In the genomic region with DNA sequence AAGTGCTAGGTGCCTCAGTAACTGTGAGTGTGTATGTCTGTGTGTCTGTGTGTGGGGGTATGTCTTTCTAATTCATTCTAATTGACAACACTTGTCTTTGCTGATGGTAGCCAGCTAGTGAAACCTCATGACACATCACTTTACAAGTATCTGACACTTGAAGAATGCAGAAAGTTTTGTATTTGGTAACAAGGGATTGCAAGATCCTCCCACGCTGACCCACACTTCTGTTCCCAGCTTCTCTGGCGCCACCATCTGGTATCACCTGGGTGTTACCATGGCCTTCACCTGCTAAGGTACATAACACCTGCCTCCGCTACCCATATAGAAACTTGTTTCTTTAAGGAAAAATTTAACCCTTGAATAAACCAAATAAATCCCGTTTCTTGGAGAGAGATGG, we compare ENCODE assay signal across 9 mouse cellular contexts.
A peak's percentile ranks its signal among the peaks of the same experiment; 100 is the strongest.
DNase-seq lines count a peak whose midpoint lies in the region; ATAC-seq and TF ChIP-seq lines count a peak whose summit lies in the region.
"Had no signal": no experiment of that assay in that cellular context is flagged by ENCODE, and none has a peak within 500 bp of the region (broad histone marks: within the 10 kb centered on the region; RNA-seq: fewer than 3 reads in every experiment).

No protein-coding gene starts in this region.

- H3K4me1 ChIP-seq in liver, embryonic 11.5 days (replicated peaks; ENCODE audit: control insufficient read depth, insufficient read depth, low read length) = peaks cover 12% of the 10 kb centered on the region
- no peaks in the 10 kb centered on the region for H3K4me1 ChIP-seq in lung, embryonic 14.5 days (ENCODE audit: insufficient read depth)
- no peaks in the 10 kb centered on the region for H3K4me1 ChIP-seq in forebrain, embryonic 11.5 days (replicated peaks; ENCODE audit: control insufficient read depth, insufficient read depth, low read length)
- H3K4me1 ChIP-seq: embryonic facial prominence, embryonic 15.5 days had no signal

- H3K36me3 ChIP-seq in liver, embryonic 11.5 days (ENCODE audit: control insufficient read depth, insufficient read depth, low read length) = no peaks in the 10 kb centered on the region
- no peaks in the 10 kb centered on the region for H3K36me3 ChIP-seq in lung, embryonic 14.5 days (ENCODE audit: insufficient read depth)
- no peaks in the 10 kb centered on the region for H3K36me3 ChIP-seq in forebrain, embryonic 11.5 days (ENCODE audit: control insufficient read depth, insufficient read depth, low read length)
- H3K36me3 ChIP-seq: embryonic facial prominence, embryonic 15.5 days had no signal

- H3K4me3 ChIP-seq in liver, embryonic 11.5 days (ENCODE audit: low read depth, low read length) = no peak overlapping the region
- no peak overlapping the region for H3K4me3 ChIP-seq in lung, embryonic 14.5 days (ENCODE audit: low read depth, low read length)
- no peak overlapping the region for H3K4me3 ChIP-seq in forebrain, embryonic 11.5 days (ENCODE audit: low read depth, low read length)
- H3K4me3 ChIP-seq: embryonic facial prominence, embryonic 15.5 days had no signal

- ATAC-seq in liver, embryonic 11.5 days (replicated peaks; ENCODE audit: low FRiP score) = no peak; the same call in 1 of the 2 replicates
- peak; percentile 67 for ATAC-seq in inflammation-experienced regulatory T-cells, adult 6 months
- ATAC-seq in lung, embryonic 14.5 days (ENCODE audit: insufficient read depth) = no peak
- ATAC-seq in forebrain, embryonic 11.5 days (replicated peaks; ENCODE audit: low FRiP score) = no peak

- peak; percentile 76 for DNase-seq in liver
- DNase-seq in liver, embryonic 11.5 days (ENCODE audit: low spot score) = no peak
- peak; percentile 66 for DNase-seq in NIH3T3 (ENCODE audit: low read depth)
- DNase-seq in cerebellum, postnatal 25 days = peak; percentile 65 to 81
- peak; percentile 55 for DNase-seq in lung, embryonic 14.5 days
- DNase-seq in thymus, postnatal 0 days (ENCODE audit: low spot score) = peak; percentile 62
- DNase-seq in forebrain, embryonic 11.5 days (ENCODE audit: low spot score) = no peak

- H3K9ac ChIP-seq in liver, embryonic 11.5 days (ENCODE audit: low read depth, low read length) = no peak overlapping the region
- no peak overlapping the region for H3K9ac ChIP-seq in lung, embryonic 14.5 days
- no peak overlapping the region for H3K9ac ChIP-seq in forebrain, embryonic 11.5 days (ENCODE audit: low read length)
- H3K9ac ChIP-seq: embryonic facial prominence, embryonic 15.5 days had no signal

- WGBS in liver, embryonic 11.5 days = 40% methylated on average over 4 of the region's 4 CpGs
- 29% methylated on average over 4 of the region's 4 CpGs for WGBS in lung, embryonic 14.5 days
- WGBS in forebrain, embryonic 11.5 days = 33% methylated on average over 4 of the region's 4 CpGs

- no peak overlapping the region for H3K4me2 ChIP-seq in liver, embryonic 11.5 days
- no peak overlapping the region for H3K4me2 ChIP-seq in lung, embryonic 14.5 days
- no peak overlapping the region for H3K4me2 ChIP-seq in forebrain, embryonic 11.5 days (ENCODE audit: low read depth, low read length, severe bottlenecking)
- H3K4me2 ChIP-seq: embryonic facial prominence, embryonic 15.5 days had no signal

- H3K27me3 ChIP-seq in liver, embryonic 11.5 days (replicated peaks; ENCODE audit: control insufficient read depth, insufficient read depth, low read length) = no peaks in the 10 kb centered on the region
- H3K27me3 ChIP-seq in lung, embryonic 14.5 days (ENCODE audit: insufficient read depth, low read length) = no peaks in the 10 kb centered on the region
- H3K27me3 ChIP-seq in forebrain, embryonic 11.5 days (ENCODE audit: control insufficient read depth, insufficient read depth, low read length) = no peaks in the 10 kb centered on the region
- H3K27me3 ChIP-seq: embryonic facial prominence, embryonic 15.5 days had no signal

- no peak overlapping the region for H3K27ac ChIP-seq in liver, embryonic 11.5 days (ENCODE audit: low read depth, low read length)
- no peak overlapping the region for H3K27ac ChIP-seq in lung, embryonic 14.5 days (ENCODE audit: low read depth)
- H3K27ac ChIP-seq in forebrain, embryonic 11.5 days (ENCODE audit: low read depth, low read length) = no peak overlapping the region
- H3K27ac ChIP-seq: embryonic facial prominence, embryonic 15.5 days had no signal

- no peaks in the 10 kb centered on the region for H3K9me3 ChIP-seq in liver, embryonic 11.5 days (ENCODE audit: control insufficient read depth, low read length)
- H3K9me3 ChIP-seq in lung, embryonic 14.5 days (ENCODE audit: low read depth, low read length) = no peaks in the 10 kb centered on the region
- no peaks in the 10 kb centered on the region for H3K9me3 ChIP-seq in forebrain, embryonic 11.5 days (ENCODE audit: control insufficient read depth, low read length)
- H3K9me3 ChIP-seq: embryonic facial prominence, embryonic 15.5 days had no signal

- TF ChIP-seq CTCF in lung, embryonic 14.5 days (IDR thresholded peaks at IDR 0.05; ENCODE audit: low read depth) = peak; percentile 60

Comparison
In these comparisons a context has a peak if more than half of its experiments do, and no peak if none do; other contexts are left out.
1. DNase-seq: peak in liver (single experiment), NIH3T3 (single experiment), cerebellum, postnatal 25 days (2 of 2), lung, embryonic 14.5 days (single experiment) and thymus, postnatal 0 days (single experiment); none in liver, embryonic 11.5 days (single experiment) and forebrain, embryonic 11.5 days (single experiment).